Mouse (Mus musculus) induced T-regulatory cell, adult 2 months (primary cell): ENCODE results near the gene LTO1.

Experiments
- DNase-seq: peaks from one replicate; pipeline ENCODE4 v3.0.0-alpha.2; 2012; ENCODE audit warnings: low read depth

The LTO1 gene

DNA sequence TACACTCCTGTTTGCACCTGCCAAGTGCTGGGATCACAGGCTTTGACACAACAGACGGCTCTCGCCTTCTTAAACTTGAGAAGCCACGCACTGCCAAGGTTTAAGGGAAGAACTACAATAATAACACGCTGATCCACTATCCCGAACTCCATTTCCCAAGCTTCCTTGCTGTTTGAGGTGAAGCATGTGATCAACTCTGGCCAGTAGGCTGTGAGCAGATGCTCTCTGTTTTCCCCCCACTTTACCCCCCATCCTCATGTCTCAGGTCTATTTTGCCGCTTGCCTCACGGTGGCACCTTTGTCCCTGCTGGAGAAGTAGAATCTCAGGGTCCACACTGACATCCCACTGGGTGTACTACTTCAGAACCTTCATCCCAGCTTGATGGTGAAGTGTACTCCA lies 6.2 kb upstream of the LTO1 start:
- DNase-seq: no peak

DNA sequence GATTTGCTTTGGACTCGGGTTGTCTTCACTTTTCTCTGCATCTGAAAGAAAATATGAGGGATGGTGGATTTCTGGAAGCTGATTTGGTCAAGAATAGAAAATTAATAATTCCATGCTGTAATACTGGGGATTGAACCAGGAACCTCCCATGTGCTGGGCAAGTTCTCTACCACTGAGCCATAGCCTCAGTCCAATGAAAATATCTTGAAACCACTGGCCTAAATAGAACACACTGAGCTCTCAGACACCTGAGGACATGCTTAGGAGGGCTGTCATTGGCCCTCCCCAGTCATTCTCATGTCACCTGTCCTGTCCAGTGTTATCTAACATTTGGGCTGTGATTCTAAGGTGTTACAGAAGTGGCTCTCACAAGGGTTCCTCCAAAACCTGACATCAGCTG lies 3.8 kb upstream of the LTO1 start:
- DNase-seq: no peak

- no peak for DNase-seq
Observed at GRCm38 (mm10) chr7:144912897-144913296, 2.0 kb upstream of the LTO1 start.

DNA sequence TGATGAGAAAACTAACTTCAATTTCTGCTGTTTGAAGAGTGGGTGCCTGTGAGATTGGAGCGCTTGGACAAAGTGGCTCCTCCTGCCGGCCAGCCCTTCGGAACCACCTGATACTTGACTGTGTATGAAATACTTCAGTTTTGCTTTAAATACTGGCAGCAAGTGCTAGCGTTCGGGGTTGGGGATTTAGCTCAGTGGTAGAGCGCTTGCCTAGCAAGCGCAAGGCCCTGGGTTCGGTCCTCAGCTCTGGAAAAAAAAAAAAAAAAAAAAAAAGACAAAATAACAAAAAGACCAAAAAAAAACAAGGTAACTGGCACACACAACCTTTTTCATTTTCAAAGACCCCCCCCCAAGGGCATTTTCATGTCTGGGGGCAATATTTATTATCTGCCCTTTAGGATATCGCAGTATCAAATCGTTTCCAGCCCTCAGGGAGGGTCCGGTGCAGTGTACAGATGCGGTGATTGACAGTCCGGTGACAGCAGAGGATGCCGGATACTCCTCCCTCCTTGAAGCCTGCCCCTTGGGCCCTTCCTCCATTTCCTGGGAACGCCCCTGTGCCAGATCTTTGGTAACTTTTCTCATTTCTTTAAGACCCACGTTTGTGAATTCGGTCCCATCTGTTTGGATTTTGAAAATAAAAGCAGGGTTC lies 478 bp upstream of the LTO1 start:
- peak; percentile 63 for DNase-seq

DNA sequence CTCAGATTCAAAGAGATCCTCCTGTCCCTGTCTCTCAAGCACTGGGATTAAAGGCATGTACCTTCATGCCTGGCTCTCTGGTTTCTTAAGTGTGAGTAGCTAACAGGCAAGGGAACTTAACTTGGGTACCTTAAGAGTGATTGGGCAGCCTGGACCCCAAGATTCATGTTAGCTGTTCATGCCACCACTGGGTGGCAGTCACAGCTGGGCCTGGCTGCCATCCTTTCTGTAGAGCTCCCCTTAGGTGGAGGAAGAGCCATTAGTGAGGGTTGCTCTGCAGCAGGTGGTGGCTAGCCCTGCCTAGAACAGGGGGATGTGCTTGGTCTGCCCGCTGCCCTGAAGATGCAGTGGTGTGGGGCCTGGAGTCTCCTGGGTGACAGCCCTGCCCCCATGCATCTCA lies 3.9 kb downstream of the LTO1 start:
- DNase-seq: no peak

GRCm38 (mm10) chr7:144927591-144927990 lies 12.7 kb downstream of the LTO1 start:
- DNase-seq: no peak

- no peak for DNase-seq
Observed at GRCm38 (mm10) chr7:144928009-144928888, 13.3 kb downstream of the LTO1 start.

GRCm38 (mm10) chr7:144928889-144929210 lies 13.9 kb downstream of the LTO1 start:
- no peak for DNase-seq

DNA sequence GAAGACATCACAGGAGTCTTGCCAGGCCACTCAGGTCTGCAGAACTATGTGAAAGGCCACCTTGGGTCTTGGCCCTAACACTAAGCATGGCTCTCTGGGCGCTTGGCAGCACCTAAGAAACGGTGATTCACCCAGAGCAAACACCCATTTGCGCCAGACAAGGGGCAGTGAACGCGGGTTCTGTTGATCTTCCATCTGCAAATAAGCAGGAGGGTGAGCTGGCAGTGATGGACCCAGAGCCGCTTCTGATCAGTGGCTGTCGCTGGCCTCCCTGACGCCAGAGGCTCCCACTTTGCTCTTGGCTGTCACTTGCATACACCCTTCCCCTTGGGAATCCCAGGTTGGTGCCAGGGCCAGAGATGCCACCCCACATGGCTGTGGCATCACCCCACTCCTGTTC lies 14.6 kb downstream of the LTO1 start:
- no peak for DNase-seq

GRCm38 (mm10) chr7:144929931-144930330 lies 15.0 kb downstream of the LTO1 start:
- DNase-seq: no peak

DNA sequence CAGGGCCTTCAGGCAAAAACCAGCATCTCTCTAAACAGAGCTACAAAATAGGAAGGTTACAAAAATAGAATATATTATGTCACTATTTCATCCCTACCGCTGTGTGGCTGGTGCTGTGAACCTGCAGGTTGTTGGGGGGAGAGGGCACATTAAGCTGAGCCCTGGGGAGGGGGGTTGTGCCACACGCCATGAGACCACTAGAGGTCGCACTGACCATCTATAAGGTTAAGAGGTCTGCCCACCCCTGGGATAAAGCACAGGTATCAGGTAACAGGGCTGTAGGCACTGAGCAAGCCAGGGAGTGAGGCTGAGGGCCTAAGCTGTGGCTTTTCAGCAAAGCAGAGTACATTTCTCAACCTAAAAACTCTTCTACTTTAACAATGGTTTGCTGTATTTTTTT lies 16.9 kb downstream of the LTO1 start:
- DNase-seq: peak; percentile 63

GRCm38 (mm10) chr7:144932389-144932937 lies 17.6 kb downstream of the LTO1 start:
- DNase-seq: no peak

- no peak for DNase-seq
Observed at GRCm38 (mm10) chr7:144933336-144933735, 18.4 kb downstream of the LTO1 start.

DNA sequence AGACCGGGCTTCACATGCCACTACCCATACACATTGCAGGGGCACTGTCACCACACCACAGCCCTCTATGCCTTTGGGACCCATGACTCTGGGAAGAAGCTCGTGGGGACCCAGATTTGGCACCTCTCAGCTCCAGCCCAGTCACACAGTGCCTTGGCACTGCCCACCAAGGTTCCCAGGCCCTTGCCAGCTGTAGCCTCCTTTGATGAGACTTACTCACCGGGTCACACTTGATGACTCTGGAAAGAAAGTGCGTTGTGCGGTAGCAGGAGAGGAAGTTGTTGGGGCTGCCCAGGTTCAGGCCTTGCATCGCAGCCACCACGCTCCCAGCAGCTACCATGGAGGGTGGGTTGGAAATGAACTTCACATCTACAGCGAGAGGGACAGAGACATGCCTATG lies 18.9 kb downstream of the LTO1 start:
- DNase-seq: no peak

- DNase-seq: no peak
Observed at GRCm38 (mm10) chr7:144934901-144935300, 20.0 kb downstream of the LTO1 start.

GRCm38 (mm10) chr7:144935563-144935962 lies 20.7 kb downstream of the LTO1 start:
- DNase-seq: no peak

GRCm38 (mm10) chr7:144936311-144936880 lies 21.5 kb downstream of the LTO1 start:
- no peak for DNase-seq

- peak; percentile 81 for DNase-seq
Observed at GRCm38 (mm10) chr7:144937490-144937889, 22.6 kb downstream of the LTO1 start.

GRCm38 (mm10) chr7:144937899-144938517 lies 23.1 kb downstream of the LTO1 start:
- no peak for DNase-seq

DNA sequence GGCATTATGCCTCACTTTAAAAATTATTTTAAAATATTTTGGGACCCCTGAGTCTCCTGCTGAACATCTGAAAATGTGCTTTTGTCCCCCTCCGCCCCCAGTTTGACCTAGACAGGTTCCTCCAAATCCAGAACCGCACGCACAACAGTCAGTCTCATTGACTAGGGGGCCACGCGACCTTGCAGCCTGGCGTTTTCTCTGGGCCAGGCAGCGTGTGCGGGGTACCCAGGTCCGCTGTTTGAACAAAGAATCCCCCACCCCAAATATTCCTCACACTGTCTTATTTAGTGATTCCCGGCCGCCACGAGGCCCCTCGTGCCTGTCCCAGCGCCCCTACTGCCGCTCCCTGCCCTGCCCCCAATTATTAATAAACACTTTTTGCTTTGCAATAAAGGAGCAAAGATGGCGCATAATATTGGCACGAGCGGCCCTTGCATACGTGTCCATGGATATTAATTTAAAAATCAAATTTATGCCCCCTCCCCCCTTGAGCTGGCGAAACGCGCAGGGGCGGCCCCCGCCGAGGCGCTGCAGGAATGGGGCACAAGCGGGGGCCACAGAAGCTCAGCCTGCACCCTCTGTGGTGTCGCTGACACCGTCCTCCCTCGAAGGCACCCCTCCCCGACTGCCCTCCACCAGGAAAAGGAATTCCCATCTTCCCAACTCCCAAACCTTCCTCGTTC lies 23.9 kb downstream of the LTO1 start:
- DNase-seq: no peak

DNA sequence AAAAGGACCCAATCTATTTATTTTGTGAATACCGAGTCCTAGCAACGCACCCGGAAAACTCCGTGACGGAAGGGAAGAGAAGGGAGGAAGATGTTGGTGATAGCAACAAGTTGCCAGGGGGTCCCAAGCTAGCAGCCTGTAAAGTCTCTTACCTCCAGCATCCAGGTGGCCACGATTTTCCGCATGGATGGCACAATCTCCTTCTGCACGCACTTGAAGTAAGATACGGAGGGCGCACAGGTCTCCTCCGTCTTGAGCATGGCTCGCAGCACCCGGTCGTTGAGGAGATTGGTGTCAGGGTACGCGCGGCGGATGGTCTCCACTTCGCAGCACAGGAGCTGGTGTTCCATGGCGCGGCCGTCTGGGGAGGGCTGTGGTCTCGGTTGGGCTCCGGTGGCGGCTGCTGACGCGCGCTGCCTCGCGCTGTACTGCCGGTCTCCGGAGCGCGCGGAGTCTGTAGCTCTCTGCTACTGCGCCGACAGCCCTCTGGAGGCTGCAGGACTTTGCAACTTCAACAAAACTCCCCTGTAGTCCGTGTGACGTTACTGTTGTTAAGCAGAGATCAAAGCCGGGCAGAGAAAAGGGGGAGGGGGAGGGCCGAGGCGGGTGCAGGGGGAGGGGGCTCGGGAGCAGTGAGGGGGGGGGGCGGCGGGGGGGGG lies 24.6 kb downstream of the LTO1 start, which contains the start of gene Ccnd1:
Gene Ccnd1 (minus strand): TSS at position 582 of the 659 bp plus-strand sequence.
- DNase-seq: peak; percentile 17
